Mouse (Mus musculus): ENCODE data around the gene Asic2. TPM values are rescaled to one million over a fixed set of nuclear protein-coding genes. Genes with fewer than 3 reads are reported as not detected.

Asic2 gene
- polyA plus RNA-seq, 1 experiment from 2014 or later: 0.28 TPM

- ATAC-seq (ENCODE audit: insufficient read depth) (no peak), DNase-seq (peak; percentile 75)
- H3K4me3 ChIP-seq (ENCODE audit: low read depth, low read length): no peak overlapping the region
- no peak overlapping the region for H3K4me2 ChIP-seq
- H3K27ac ChIP-seq (ENCODE audit: low read depth): no peak overlapping the region
- no peaks in the 10 kb centered on the region for H3K9me3 ChIP-seq (ENCODE audit: low read depth, low read length)
- H3K36me3 ChIP-seq (ENCODE audit: insufficient read depth): no peaks in the 10 kb centered on the region
- H3K9ac ChIP-seq: no peak overlapping the region
- no peaks in the 10 kb centered on the region for H3K4me1 ChIP-seq (ENCODE audit: insufficient read depth)
- TF ChIP-seq CTCF (IDR thresholded peaks at IDR 0.05; ENCODE audit: low read depth): no peak
- H3K27me3 ChIP-seq (ENCODE audit: insufficient read depth, low read length): no peaks in the 10 kb centered on the region
- WGBS: 43% methylated on average over 3 of the region's 3 CpGs
These were observed 397.9 kb downstream of the Asic2 start for GRCm38 (mm10) chr11:81570406-81570805.

GRCm38 (mm10) chr11:81564857-81565256 lies 403.4 kb downstream of the Asic2 start:
- H3K4me3 ChIP-seq (ENCODE audit: low read depth, low read length): no peak overlapping the region
- no peaks in the 10 kb centered on the region for H3K4me1 ChIP-seq (ENCODE audit: insufficient read depth)
- H3K4me2 ChIP-seq: no peak overlapping the region
- H3K27ac ChIP-seq (ENCODE audit: low read depth): no peak overlapping the region
- DNase-seq (no peak), ATAC-seq (ENCODE audit: insufficient read depth) (no peak)
- no peaks in the 10 kb centered on the region for H3K27me3 ChIP-seq (ENCODE audit: insufficient read depth, low read length)
- no peak overlapping the region for H3K9ac ChIP-seq
- WGBS: 83% methylated on average over 3 of the region's 3 CpGs
- H3K9me3 ChIP-seq (ENCODE audit: low read depth, low read length): no peaks in the 10 kb centered on the region
- no peak for TF ChIP-seq CTCF (IDR thresholded peaks at IDR 0.05; ENCODE audit: low read depth)
- H3K36me3 ChIP-seq (ENCODE audit: insufficient read depth): no peaks in the 10 kb centered on the region

GRCm38 (mm10) chr11:81560374-81560773 lies 407.9 kb downstream of the Asic2 start:
- DNase-seq (no peak), ATAC-seq (ENCODE audit: insufficient read depth) (no peak)
- Histone ChIP-seq H3K4me2 (no peak overlapping the region), H3K27me3 (ENCODE audit: insufficient read depth, low read length) (no peaks in the 10 kb centered on the region), H3K9me3 (ENCODE audit: low read depth, low read length) (no peaks in the 10 kb centered on the region), H3K4me1 (ENCODE audit: insufficient read depth) (no peaks in the 10 kb centered on the region), H3K4me3 (ENCODE audit: low read depth, low read length) (no peak overlapping the region), H3K9ac (no peak overlapping the region), H3K36me3 (ENCODE audit: insufficient read depth) (no peaks in the 10 kb centered on the region), H3K27ac (ENCODE audit: low read depth) (no peak overlapping the region)
- 88% methylated on average over 1 of the region's 1 CpGs for WGBS
- no peak for TF ChIP-seq CTCF (IDR thresholded peaks at IDR 0.05; ENCODE audit: low read depth)

GRCm38 (mm10) chr11:81543189-81543588 lies 425.1 kb downstream of the Asic2 start:
- Histone ChIP-seq H3K4me2 (no peak overlapping the region), H3K27ac (ENCODE audit: low read depth) (no peak overlapping the region), H3K36me3 (ENCODE audit: insufficient read depth) (no peaks in the 10 kb centered on the region), H3K4me1 (ENCODE audit: insufficient read depth) (no peaks in the 10 kb centered on the region), H3K4me3 (ENCODE audit: low read depth, low read length) (no peak overlapping the region), H3K27me3 (ENCODE audit: insufficient read depth, low read length) (no peaks in the 10 kb centered on the region), H3K9ac (no peak overlapping the region), H3K9me3 (ENCODE audit: low read depth, low read length) (no peaks in the 10 kb centered on the region)
- no peak for TF ChIP-seq CTCF (IDR thresholded peaks at IDR 0.05; ENCODE audit: low read depth)
- DNase-seq (no peak), ATAC-seq (ENCODE audit: insufficient read depth) (no peak)
- WGBS: 82% methylated on average over 6 of the region's 6 CpGs

GRCm38 (mm10) chr11:81535121-81535717 lies 433.0 kb downstream of the Asic2 start:
- no peak for DNase-seq
- Histone ChIP-seq H3K4me3 (ENCODE audit: low read depth, low read length) (no peak overlapping the region), H3K9me3 (ENCODE audit: low read depth, low read length) (no peaks in the 10 kb centered on the region), H3K4me2 (no peak overlapping the region), H3K9ac (no peak overlapping the region), H3K4me1 (ENCODE audit: insufficient read depth) (no peaks in the 10 kb centered on the region), H3K36me3 (ENCODE audit: insufficient read depth) (no peaks in the 10 kb centered on the region), H3K27ac (ENCODE audit: low read depth) (no peak overlapping the region), H3K27me3 (ENCODE audit: insufficient read depth, low read length) (no peaks in the 10 kb centered on the region)
- ATAC-seq (ENCODE audit: insufficient read depth): no peak
- TF ChIP-seq CTCF (IDR thresholded peaks at IDR 0.05; ENCODE audit: low read depth): no peak
- 41% methylated on average over 4 of the region's 4 CpGs for WGBS

GRCm38 (mm10) chr11:81534686-81535085 lies 433.6 kb downstream of the Asic2 start:
- Histone ChIP-seq H3K27me3 (ENCODE audit: insufficient read depth, low read length) (no peaks in the 10 kb centered on the region), H3K36me3 (ENCODE audit: insufficient read depth) (no peaks in the 10 kb centered on the region), H3K27ac (ENCODE audit: low read depth) (no peak overlapping the region), H3K9me3 (ENCODE audit: low read depth, low read length) (no peaks in the 10 kb centered on the region), H3K4me2 (no peak overlapping the region), H3K4me1 (ENCODE audit: insufficient read depth) (no peaks in the 10 kb centered on the region), H3K9ac (no peak overlapping the region), H3K4me3 (ENCODE audit: low read depth, low read length) (no peak overlapping the region)
- DNase-seq (peak; percentile 77), ATAC-seq (ENCODE audit: insufficient read depth) (no peak)
- TF ChIP-seq CTCF (IDR thresholded peaks at IDR 0.05; ENCODE audit: low read depth): peak; percentile 85
- WGBS: 7% methylated on average over 5 of the region's 5 CpGs

GRCm38 (mm10) chr11:81531906-81532305 lies 436.4 kb downstream of the Asic2 start:
- no peak overlapping the region for H3K4me3 ChIP-seq (ENCODE audit: low read depth, low read length)
- WGBS: 6% methylated on average over 6 of the region's 6 CpGs
- 0 out of 2 replicates have a peak, but pooled peaks have one; percentile 4 for TF ChIP-seq CTCF (IDR thresholded peaks at IDR 0.05; ENCODE audit: low read depth)
- no peak overlapping the region for H3K4me2 ChIP-seq
- no peak for ATAC-seq (ENCODE audit: insufficient read depth)
- no peak overlapping the region for H3K27ac ChIP-seq (ENCODE audit: low read depth)
- no peaks in the 10 kb centered on the region for H3K4me1 ChIP-seq (ENCODE audit: insufficient read depth)
- no peaks in the 10 kb centered on the region for H3K9me3 ChIP-seq (ENCODE audit: low read depth, low read length)
- H3K27me3 ChIP-seq (ENCODE audit: insufficient read depth, low read length): no peaks in the 10 kb centered on the region
- DNase-seq: peak; percentile 59
- H3K36me3 ChIP-seq (ENCODE audit: insufficient read depth): no peaks in the 10 kb centered on the region
- H3K9ac ChIP-seq: no peak overlapping the region
